Mouse (Mus musculus): ENCODE results near the gene Prickle1.

- TF ChIP-seq SMC3 (IDR thresholded peaks at IDR 0.05; ENCODE audit: low read depth, low read length) = peak; percentile 2; the same call in 1 of the 2 replicates
- no peak for TF ChIP-seq POLR2A (IDR thresholded peaks at IDR 0.05; ENCODE audit: low read depth, low read length)
- TF ChIP-seq TCF12 (IDR thresholded peaks at IDR 0.05; ENCODE audit: low read depth, low read length) = no peak
Measured at GRCm38 (mm10) chr15:93591831-93592321, 3.8 kb downstream of the Prickle1 start.
